Mouse (Mus musculus) sigmoid colon, adult 10 weeks (tissue): ENCODE results near the gene Lamb2. TPM values are rescaled to one million over a fixed set of nuclear protein-coding genes. Genes with fewer than 3 reads are reported as not detected.

Experiments used
- polyA plus RNA-seq: library from polyadenylated mRNA; stranded (reverse); fragments of 350-450 nt; fragmentation: Illumina TruSeq; extraction: RNeasy Lipid Tissue Mini Kit (QIAGEN cat#74804); gene quantifications from one replicate; pipeline ENCODE4 v1.2.3, GENCODE M21; 2014; ENCODE audit warnings: low read depth, low replicate concordance

Gene Lamb2
- polyA plus RNA-seq, result 5.1 TPM

GRCm38 (mm10) chr9:108479721-108480351 lies at the start of gene Lamb2:
Lamb2 (plus strand) TSS chr9:108479736.

GRCm38 (mm10) chr9:108436182-108436581 lies 43.4 kb upstream of the Lamb2 start, which contains the start of gene BC048562:
BC048562 (plus strand) TSS chr9:108436482.

GRCm38 (mm10) chr9:108460319-108461178 lies 19.0 kb upstream of the Lamb2 start, which contains the start of gene Ccdc71:
Ccdc71 (plus strand) TSS chr9:108460527.

GRCm38 (mm10) chr9:108461181-108461631 lies 18.3 kb upstream of the Lamb2 start, which contains the start of gene Klhdc8b:
Klhdc8b (minus strand) TSS chr9:108461581.

GRCm38 (mm10) chr9:108490559-108491285 lies 11.2 kb downstream of the Lamb2 start, which contains the start of gene Usp19:
Usp19 (plus strand) TSS chr9:108490602.

GRCm38 (mm10) chr9:108507619-108508434 lies 28.3 kb downstream of the Lamb2 start, which contains the start of gene Qars:
Qars (plus strand) TSS chr9:108507706.

GRCm38 (mm10) chr9:108516380-108517251 lies 37.1 kb downstream of the Lamb2 start, which contains the start of gene Qrich1:
Qrich1 (plus strand) TSS chr9:108516806.

Other genes starting within 250 kb of the Lamb2 start
- 38.0 TPM for gene Dag1, start 215.8 kb upstream of the Lamb2 start, polyA plus RNA-seq
- gene Nicn1, start 189.3 kb upstream of the Lamb2 start, polyA plus RNA-seq, result 13.2 TPM
- gene Amt, start 182.9 kb upstream of the Lamb2 start, polyA plus RNA-seq, result 4.4 TPM
- gene Rhoa, start 173.6 kb upstream of the Lamb2 start, polyA plus RNA-seq, result 568 TPM
- 19.7 TPM for gene Tcta, start 173.6 kb upstream of the Lamb2 start, polyA plus RNA-seq
- 14.4 TPM for gene Gpx1, start 140.8 kb upstream of the Lamb2 start, polyA plus RNA-seq
- 72.3 TPM for gene Usp4, start 131.9 kb upstream of the Lamb2 start, polyA plus RNA-seq
- gene 1700102P08Rik, start 86.9 kb upstream of the Lamb2 start, polyA plus RNA-seq, result 1.5 TPM
- gene Ccdc36, start 51.3 kb upstream of the Lamb2 start, polyA plus RNA-seq, result not detected
- not detected for gene BC048562, start 43.3 kb upstream of the Lamb2 start, polyA plus RNA-seq
- 4.0 TPM for gene Ccdc71, start 19.2 kb upstream of the Lamb2 start, polyA plus RNA-seq
- gene Klhdc8b, start 18.2 kb upstream of the Lamb2 start, polyA plus RNA-seq, result 1.5 TPM
- 12.2 TPM for gene Usp19, start 10.9 kb downstream of the Lamb2 start, polyA plus RNA-seq
- gene Qars, start 28.0 kb downstream of the Lamb2 start, polyA plus RNA-seq, result 103 TPM
- gene Qrich1, start 37.1 kb downstream of the Lamb2 start, polyA plus RNA-seq, result 57.5 TPM
- 31.5 TPM for gene Impdh2, start 80.5 kb downstream of the Lamb2 start, polyA plus RNA-seq
- 2.2 TPM for gene Ndufaf3, start 87.7 kb downstream of the Lamb2 start, polyA plus RNA-seq
- gene Dalrd3, start 90.2 kb downstream of the Lamb2 start, polyA plus RNA-seq, result 3.3 TPM
- 1.4 TPM for gene Wdr6, start 99.0 kb downstream of the Lamb2 start, polyA plus RNA-seq
- not detected for gene P4htm, start 117.9 kb downstream of the Lamb2 start, polyA plus RNA-seq
- gene Arih2, start 169.7 kb downstream of the Lamb2 start, polyA plus RNA-seq, result 70.6 TPM
- 204 TPM for gene Slc25a20, start 182.4 kb downstream of the Lamb2 start, polyA plus RNA-seq
- 248 TPM for gene Prkar2a, start 209.6 kb downstream of the Lamb2 start, polyA plus RNA-seq